Mouse (Mus musculus) brain, embryonic 14.5 days (tissue): ENCODE results near the gene Ss18l2.

Experiments
- CTCF ChIP-seq: fragments of 200-500 bp; IDR thresholded peaks from 2 replicates; pipeline ENCODE4 v1.5.1; 2012; ENCODE audit warnings: inconsistent platforms, mild to moderate bottlenecking, moderate library complexity, borderline replicate concordance; ENCODE audit not compliant: insufficient read depth, insufficient read length; ENCODE audit errors: extremely low read depth
- POLR2A ChIP-seq: fragments of 200-500 bp; IDR thresholded peaks from 2 replicates; pipeline ENCODE4 v1.6.1; 2012; ENCODE audit warnings: mild to moderate bottlenecking, inconsistent platforms, borderline replicate concordance; ENCODE audit not compliant: poor library complexity, insufficient read depth, insufficient read length, severe bottlenecking; ENCODE audit errors: extremely low read depth

DNA sequence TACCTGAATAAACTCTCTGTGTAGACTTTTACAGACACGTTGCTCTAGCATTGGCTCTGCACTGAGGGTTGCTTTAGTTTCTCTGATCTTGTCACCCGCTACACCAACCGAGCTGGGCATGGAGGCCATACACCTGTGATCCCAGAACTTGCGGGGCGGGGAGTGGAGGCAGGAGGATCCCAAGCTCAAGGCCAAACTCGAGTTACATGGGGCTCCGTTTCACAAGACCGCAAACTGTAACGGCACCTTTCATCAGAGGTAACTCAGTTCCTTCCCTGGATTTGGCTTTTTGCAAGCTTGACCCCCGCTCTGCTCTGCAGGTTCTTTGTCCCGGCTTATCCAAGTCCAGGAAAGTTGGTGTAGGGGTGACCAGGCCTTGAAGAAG, 5.9 kb upstream of the Ss18l2 start:
- TF ChIP-seq POLR2A = no peak
- TF ChIP-seq CTCF = no peak
